Mouse (Mus musculus): ENCODE data around the gene Vmn2r104.

Gene Vmn2r104

GRCm38 (mm10) chr17:20048236-20048635 is at the start of gene Vmn2r104:
Gene Vmn2r104, minus strand, starts transcription at chr17:20048336.
- DNase-seq (ENCODE audit: extremely low read depth, low read depth, low spot score) = no peak

GRCm38 (mm10) chr17:20074090-20074489 is 26.0 kb upstream of the Vmn2r104 start:
- no peak for DNase-seq (ENCODE audit: extremely low read depth, low read depth, low spot score)

- no peak for DNase-seq (ENCODE audit: extremely low read depth, low read depth, low spot score)
Observed at GRCm38 (mm10) chr17:20071656-20072396, 23.7 kb upstream of the Vmn2r104 start.

Data from fat pad, adult 2 months (tissue).